Mouse (Mus musculus): Measurements from ENCODE around the gene BC005624. TPM values are rescaled to one million over a fixed set of nuclear protein-coding genes. Genes with fewer than 3 reads are reported as not detected.
A peak's percentile ranks its signal among the peaks of the same experiment; 100 is the strongest.

The BC005624 gene
- 55.6 and 56.9 TPM in 2 replicates for polyA plus RNA-seq (2015; fragmentation: Nextera tagmentation; extraction: Ambion mirVana)

DNA sequence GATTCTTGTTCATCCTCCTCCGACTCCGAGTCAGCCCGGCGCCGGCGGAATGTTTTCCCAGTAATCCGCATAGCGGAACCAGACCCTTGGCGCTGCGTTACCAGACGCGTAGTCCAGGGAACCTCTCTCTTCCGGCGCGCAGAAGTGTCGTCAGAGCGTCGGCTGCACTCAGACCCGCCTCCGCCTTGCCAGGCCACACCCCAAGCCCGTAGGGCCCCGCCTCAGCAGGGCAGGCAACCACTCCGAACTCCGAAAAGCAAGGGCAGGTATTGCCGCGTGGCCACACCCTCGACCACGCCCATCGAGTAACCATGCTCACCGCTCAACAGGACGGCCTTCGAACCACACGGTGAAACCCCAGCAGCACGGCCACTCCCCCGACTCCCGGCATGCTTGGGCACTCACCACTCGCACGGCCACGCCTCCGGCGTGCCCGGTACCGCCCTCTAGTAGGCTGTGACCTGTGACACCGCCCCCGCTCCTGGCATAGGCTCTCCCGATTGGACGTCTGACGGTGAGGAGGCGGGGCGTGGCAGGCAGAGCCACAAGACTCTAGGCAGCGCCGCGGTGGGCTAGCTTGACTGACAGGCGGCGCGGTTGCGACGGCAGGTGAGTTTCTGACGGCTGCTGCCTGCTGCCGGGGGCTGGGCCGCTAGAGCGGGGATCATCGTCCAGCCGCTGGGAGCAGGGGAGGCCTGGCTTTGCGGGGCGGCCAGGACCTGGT is at the start of gene BC005624, which contains the start of gene Usp20:
Gene BC005624 (minus strand): TSS at position 412 of the 724 bp plus-strand sequence.
Gene Usp20 (plus strand): TSS at position 490 of the 724 bp plus-strand sequence.
- H3K9me3 ChIP-seq = no peaks in the 10 kb centered on the region
- H3K4me3 ChIP-seq = peak within 1 kb of the TSS; percentile 77
- no peaks in the 10 kb centered on the region for H3K27me3 ChIP-seq
- H3K36me3 ChIP-seq = peaks cover 23% of the 10 kb centered on the region
- H3K4me2 ChIP-seq = peak within 1 kb of the TSS; percentile 92
- H3K4me1 ChIP-seq = peaks cover 31% of the 10 kb centered on the region
- H3K9ac ChIP-seq = peak within 1 kb of the TSS; percentile 65
- under 1% methylated on average over 63 of the region's 66 CpGs for WGBS
- H3K27ac ChIP-seq = peak within 1 kb of the TSS; percentile 68
- ATAC-seq (ENCODE audit: borderline replicate concordance, extremely low read depth, low FRiP score, low TSS enrichment) = peak; percentile 99

- Histone ChIP-seq H3K4me2 (no peak overlapping the region), H3K27ac (no peak overlapping the region), H3K9me3 (no peaks in the 10 kb centered on the region), H3K9ac (no peak overlapping the region), H3K4me3 (no peak overlapping the region), H3K27me3 (no peaks in the 10 kb centered on the region), H3K36me3 (0 out of 2 replicates have a peak, but pooled peaks cover 8% of the 10 kb centered on the region), H3K4me1 (no peaks in the 10 kb centered on the region)
- no peak for ATAC-seq (ENCODE audit: borderline replicate concordance, extremely low read depth, low FRiP score, low TSS enrichment)
- 61% methylated on average over 8 of the region's 8 CpGs for WGBS
Measured at GRCm38 (mm10) chr2:31026642-31027041, 44.6 kb upstream of the BC005624 start.

- Histone ChIP-seq H3K4me3 (no peak overlapping the region), H3K9me3 (no peaks in the 10 kb centered on the region), H3K4me1 (no peaks in the 10 kb centered on the region), H3K4me2 (no peak overlapping the region), H3K36me3 (0 out of 2 replicates have a peak, but pooled peaks cover 5% of the 10 kb centered on the region), H3K27me3 (no peaks in the 10 kb centered on the region), H3K27ac (no peak overlapping the region), H3K9ac (no peak overlapping the region)
- ATAC-seq (ENCODE audit: borderline replicate concordance, extremely low read depth, low FRiP score, low TSS enrichment) = no peak
- 61% methylated on average over 3 of the region's 3 CpGs for WGBS
Measured at GRCm38 (mm10) chr2:31025458-31025857, 43.5 kb upstream of the BC005624 start.

DNA sequence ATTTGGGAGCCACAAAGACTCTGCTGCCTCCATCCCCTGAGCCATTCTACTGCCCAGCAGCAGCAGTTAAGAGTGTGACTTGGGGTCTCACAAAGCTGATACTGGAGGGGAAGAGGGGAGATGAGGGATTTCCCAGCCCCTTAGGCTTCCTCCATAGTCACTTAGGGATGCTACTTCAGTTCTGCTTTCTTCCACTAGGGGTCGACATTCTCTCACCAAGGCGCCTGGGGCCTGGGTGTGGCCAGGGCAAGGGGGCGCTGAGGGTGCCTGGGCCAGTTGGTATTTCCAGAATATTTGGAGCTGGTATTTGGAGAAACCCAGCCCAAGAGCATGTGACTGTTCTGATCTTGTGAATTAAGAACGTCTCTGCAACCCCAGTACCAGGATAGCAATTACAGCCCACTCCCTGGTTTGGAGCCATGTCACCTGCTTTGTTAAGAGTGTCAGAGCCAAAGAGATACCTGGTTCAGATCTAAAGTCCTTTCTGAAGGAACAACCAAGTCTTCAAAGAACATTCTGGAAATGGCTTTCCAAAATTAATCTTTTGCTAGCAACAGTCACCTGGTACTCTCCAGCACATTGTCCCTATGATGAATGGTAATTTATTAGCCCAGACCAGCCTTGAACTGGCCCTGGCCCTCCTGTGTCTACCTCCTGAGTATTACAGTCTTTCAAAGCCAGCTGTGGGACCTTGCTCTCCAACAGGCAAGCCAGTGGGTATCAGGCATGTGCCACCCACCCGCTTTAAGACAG is 42.8 kb upstream of the BC005624 start:
- Histone ChIP-seq H3K4me1 (no peaks in the 10 kb centered on the region), H3K27me3 (no peaks in the 10 kb centered on the region), H3K4me2 (no peak overlapping the region), H3K9ac (no peak overlapping the region), H3K9me3 (no peaks in the 10 kb centered on the region), H3K36me3 (peaks cover 10% of the 10 kb centered on the region), H3K4me3 (no peak overlapping the region), H3K27ac (no peak overlapping the region)
- ATAC-seq (ENCODE audit: borderline replicate concordance, extremely low read depth, low FRiP score, low TSS enrichment) = no peak; the same call in 1 of the 2 replicates
- 28% methylated on average over 5 of the region's 5 CpGs for WGBS

DNA sequence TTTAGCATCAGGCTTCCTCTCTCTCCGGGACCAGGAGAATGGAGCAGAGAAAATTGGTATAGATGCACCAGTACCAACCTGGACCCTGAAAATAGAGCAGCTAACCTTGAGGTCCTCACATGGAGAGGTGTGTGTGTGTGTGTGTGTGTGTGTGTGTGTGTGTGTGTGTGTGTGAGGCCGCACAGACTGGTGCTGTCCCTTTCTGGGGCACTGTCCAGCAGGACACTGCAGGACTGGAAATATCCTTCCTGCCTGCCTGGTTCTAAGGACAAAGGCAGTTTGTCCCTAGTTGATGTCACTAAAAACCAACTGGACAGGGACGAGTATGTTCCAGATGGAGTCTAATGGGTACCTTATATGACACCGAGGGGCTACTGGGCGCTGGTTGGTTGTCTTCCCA is 41.9 kb upstream of the BC005624 start:
- H3K27ac ChIP-seq = no peak overlapping the region
- ATAC-seq (ENCODE audit: borderline replicate concordance, extremely low read depth, low FRiP score, low TSS enrichment) = no peak
- no peaks in the 10 kb centered on the region for H3K27me3 ChIP-seq
- no peaks in the 10 kb centered on the region for H3K9me3 ChIP-seq
- H3K4me3 ChIP-seq = no peak overlapping the region
- H3K4me2 ChIP-seq = no peak overlapping the region
- no peaks in the 10 kb centered on the region for H3K4me1 ChIP-seq
- H3K36me3 ChIP-seq = peaks cover 12% of the 10 kb centered on the region
- H3K9ac ChIP-seq = no peak overlapping the region
- WGBS = 74% methylated on average over 5 of the region's 5 CpGs

- peaks cover 14% of the 10 kb centered on the region for H3K36me3 ChIP-seq
- no peaks in the 10 kb centered on the region for H3K9me3 ChIP-seq
- H3K27me3 ChIP-seq = no peaks in the 10 kb centered on the region
- whole genome bisulfite sequencing = 78% methylated on average over 2 of the region's 2 CpGs
- no peak overlapping the region for H3K9ac ChIP-seq
- no peaks in the 10 kb centered on the region for H3K4me1 ChIP-seq
- H3K4me2 ChIP-seq = no peak overlapping the region
- no peak overlapping the region for H3K27ac ChIP-seq
- no peak for ATAC-seq (ENCODE audit: borderline replicate concordance, extremely low read depth, low FRiP score, low TSS enrichment)
- no peak overlapping the region for H3K4me3 ChIP-seq
Measured at GRCm38 (mm10) chr2:31020202-31020601, 38.2 kb upstream of the BC005624 start.

GRCm38 (mm10) chr2:31019011-31019410 is 37.0 kb upstream of the BC005624 start:
- ATAC-seq (ENCODE audit: borderline replicate concordance, extremely low read depth, low FRiP score, low TSS enrichment) = no peak
- 80% methylated on average over 8 of the region's 8 CpGs for WGBS
- H3K4me2 ChIP-seq = no peak overlapping the region
- H3K36me3 ChIP-seq = peaks cover 14% of the 10 kb centered on the region
- no peaks in the 10 kb centered on the region for H3K4me1 ChIP-seq
- no peak overlapping the region for H3K27ac ChIP-seq
- no peak overlapping the region for H3K4me3 ChIP-seq
- H3K9ac ChIP-seq = no peak overlapping the region
- no peaks in the 10 kb centered on the region for H3K9me3 ChIP-seq
- no peaks in the 10 kb centered on the region for H3K27me3 ChIP-seq

DNA sequence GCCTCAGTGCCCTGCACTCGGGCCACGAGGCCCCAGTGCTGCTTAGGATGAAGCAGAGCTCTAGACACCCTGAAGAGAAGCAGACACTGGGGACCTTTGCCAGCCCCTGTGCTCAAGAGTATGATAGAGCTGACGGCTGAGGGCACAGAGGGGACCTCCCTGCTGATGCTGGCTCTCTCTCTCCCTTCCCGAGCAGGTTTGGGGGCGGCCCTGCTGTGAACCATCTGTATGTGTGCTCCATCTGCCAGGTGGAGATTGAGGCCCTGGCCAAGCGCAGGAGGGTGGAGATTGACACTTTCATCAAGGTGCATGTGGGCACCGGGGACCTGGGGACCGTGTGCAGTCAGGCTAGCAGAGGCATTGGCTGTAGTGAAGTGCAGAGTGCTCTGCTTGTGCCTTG is 36.5 kb upstream of the BC005624 start:
- WGBS = 87% methylated on average over 8 of the region's 8 CpGs
- no peak overlapping the region for H3K9ac ChIP-seq
- no peak overlapping the region for H3K4me3 ChIP-seq
- H3K27ac ChIP-seq = no peak overlapping the region
- peaks cover 14% of the 10 kb centered on the region for H3K36me3 ChIP-seq
- no peaks in the 10 kb centered on the region for H3K9me3 ChIP-seq
- ATAC-seq (ENCODE audit: borderline replicate concordance, extremely low read depth, low FRiP score, low TSS enrichment) = no peak
- H3K4me1 ChIP-seq = no peaks in the 10 kb centered on the region
- H3K27me3 ChIP-seq = no peaks in the 10 kb centered on the region
- no peak overlapping the region for H3K4me2 ChIP-seq

DNA sequence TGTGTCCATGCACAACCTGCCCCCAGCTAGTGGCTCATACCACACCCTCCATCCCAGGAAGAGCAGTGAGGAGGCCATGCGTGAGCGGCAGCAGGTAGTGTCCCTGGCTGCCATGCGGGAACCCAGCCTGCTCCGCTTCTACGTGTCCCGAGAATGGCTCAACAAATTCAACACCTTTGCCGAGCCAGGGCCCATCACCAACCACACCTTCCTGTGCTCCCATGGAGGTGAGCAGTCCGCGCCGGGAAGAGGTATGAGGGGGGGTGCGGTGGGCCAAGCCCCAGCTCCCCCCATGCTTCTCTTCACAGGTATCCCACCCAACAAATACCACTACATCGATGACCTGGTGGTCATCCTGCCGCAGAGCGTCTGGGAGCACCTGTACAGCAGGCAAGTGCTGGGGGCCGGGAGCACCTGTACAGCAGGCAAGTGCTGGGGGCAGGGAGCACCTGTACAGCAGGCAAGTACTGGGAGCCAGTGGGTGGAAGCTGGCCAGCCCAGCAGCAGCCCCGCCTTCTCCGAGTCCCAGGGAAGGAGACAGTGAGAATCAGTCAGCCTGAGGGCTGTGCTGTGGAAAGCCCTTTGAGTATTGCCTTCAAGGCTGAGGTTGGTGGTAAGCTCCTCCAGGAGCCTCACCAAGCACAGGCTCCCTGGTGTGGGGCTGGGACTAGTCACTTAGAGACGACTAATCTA is 35.8 kb upstream of the BC005624 start:
- Histone ChIP-seq H3K4me3 (no peak overlapping the region), H3K9ac (no peak overlapping the region), H3K4me1 (no peaks in the 10 kb centered on the region), H3K9me3 (no peaks in the 10 kb centered on the region), H3K4me2 (no peak overlapping the region), H3K27me3 (no peaks in the 10 kb centered on the region), H3K36me3 (peaks cover 14% of the 10 kb centered on the region), H3K27ac (no peak overlapping the region)
- 90% methylated on average over 18 of the region's 18 CpGs for WGBS
- ATAC-seq (ENCODE audit: borderline replicate concordance, extremely low read depth, low FRiP score, low TSS enrichment) = no peak

- 0 out of 2 replicates have a peak, but pooled peaks cover 11% of the 10 kb centered on the region for H3K36me3 ChIP-seq
Measured at GRCm38 (mm10) chr2:31013371-31014120, 31.5 kb upstream of the BC005624 start.

GRCm38 (mm10) chr2:31007208-31007607 is 25.2 kb upstream of the BC005624 start:
- Histone ChIP-seq H3K9ac (no peak overlapping the region), H3K27me3 (no peaks in the 10 kb centered on the region), H3K4me2 (no peak overlapping the region), H3K4me1 (no peaks in the 10 kb centered on the region; the same call in 1 of the 2 replicates), H3K36me3 (0 out of 2 replicates have a peak, but pooled peaks cover 4% of the 10 kb centered on the region), H3K4me3 (no peak overlapping the region), H3K9me3 (no peaks in the 10 kb centered on the region), H3K27ac (no peak overlapping the region)
- ATAC-seq (ENCODE audit: borderline replicate concordance, extremely low read depth, low FRiP score, low TSS enrichment) = no peak
- WGBS = 63% methylated on average over 5 of the region's 5 CpGs

More at GRCm38 (mm10) chr2:31013371-31014120, 31.5 kb upstream of the BC005624 start:
- H3K4me1 ChIP-seq = no peaks in the 10 kb centered on the region
- H3K27me3 ChIP-seq = no peaks in the 10 kb centered on the region
- H3K27ac ChIP-seq = no peak overlapping the region
- no peak overlapping the region for H3K9ac ChIP-seq
- H3K4me3 ChIP-seq = no peak overlapping the region
- ATAC-seq (ENCODE audit: borderline replicate concordance, extremely low read depth, low FRiP score, low TSS enrichment) = no peak
- H3K9me3 ChIP-seq = no peaks in the 10 kb centered on the region
- H3K4me2 ChIP-seq = no peak overlapping the region
- 68% methylated on average over 14 of the region's 14 CpGs for WGBS

All from lung, embryonic 15.5 days (tissue).